Mouse (Mus musculus) layer of hippocampus, postnatal 14 days (tissue): ENCODE measurements around the gene Ube2e1. TPM values are rescaled to one million over a fixed set of nuclear protein-coding genes. Genes with fewer than 3 reads are reported as not detected.
"Not testable (repeated sequence)": the region's sequence is repeated elsewhere in the genome, so short reads cannot be mapped to it uniquely, and the experiment has no call there.

Source experiments
- DNase-seq, 2 experiments: peaks; one replicate each; pipeline ENCODE4 v3.0.0; 2021 to 2022; ENCODE audit warnings: low spot score in 2 of 2, mixed read lengths in 1 of 2
- total RNA-seq, 2 experiments: library from RNA; stranded (reverse); gene quantifications; 2 replicates each; pipeline ENCODE4 v1.2.3; 2021

Ube2e1 gene
- total RNA-seq, 2 experiments from 2014 or later: 114 to 116 TPM

- peak in 1 of 2 experiments; percentile 22 for DNase-seq
Measured at GRCm38 (mm10) chr14:18326968-18327672, 4.5 kb downstream of the Ube2e1 start.

GRCm38 (mm10) chr14:18317457-18318411 is 13.9 kb downstream of the Ube2e1 start:
- no peak for DNase-seq

GRCm38 (mm10) chr14:18304165-18304564 is 27.5 kb downstream of the Ube2e1 start:
- DNase-seq: no peak

GRCm38 (mm10) chr14:18303262-18303661 is 28.4 kb downstream of the Ube2e1 start:
- peak; percentile 61 to 75 for DNase-seq

- DNase-seq: no peak
Measured at GRCm38 (mm10) chr14:18302750-18303149, 28.9 kb downstream of the Ube2e1 start.

- no peak for DNase-seq
Measured at GRCm38 (mm10) chr14:18301591-18301990, 30.1 kb downstream of the Ube2e1 start.

GRCm38 (mm10) chr14:18300676-18301075 is 31.0 kb downstream of the Ube2e1 start:
- DNase-seq: no peak

GRCm38 (mm10) chr14:18298874-18299273 is 32.8 kb downstream of the Ube2e1 start:
- no peak for DNase-seq

- DNase-seq: no peak
Measured at GRCm38 (mm10) chr14:18297441-18297840, 34.2 kb downstream of the Ube2e1 start.

- no peak for DNase-seq
Measured at GRCm38 (mm10) chr14:18292578-18292977, 39.1 kb downstream of the Ube2e1 start.

- no peak for DNase-seq
Measured at GRCm38 (mm10) chr14:18292111-18292510, 39.5 kb downstream of the Ube2e1 start.

GRCm38 (mm10) chr14:18287391-18287790 is 44.3 kb downstream of the Ube2e1 start:
- no peak for DNase-seq

- no peak for DNase-seq
Measured at GRCm38 (mm10) chr14:18286441-18286840, 45.2 kb downstream of the Ube2e1 start.

- no peak for DNase-seq
Measured at GRCm38 (mm10) chr14:18285476-18285875, 46.2 kb downstream of the Ube2e1 start.

- peak in 1 of 2 experiments; percentile 44 for DNase-seq
Measured at GRCm38 (mm10) chr14:18284581-18284980, 47.1 kb downstream of the Ube2e1 start.

GRCm38 (mm10) chr14:18280375-18280774 is 51.3 kb downstream of the Ube2e1 start:
- no peak for DNase-seq

GRCm38 (mm10) chr14:18274526-18274925 is 57.1 kb downstream of the Ube2e1 start:
- no peak for DNase-seq

- no peak for DNase-seq
Measured at GRCm38 (mm10) chr14:18271666-18272065, 60.0 kb downstream of the Ube2e1 start.

GRCm38 (mm10) chr14:18270529-18271441 is 60.9 kb downstream of the Ube2e1 start, which contains the start of the genes Nkiras1 and Rpl15:
Gene Nkiras1, plus strand, starts transcription at chr14:18271136.
Gene Rpl15, minus strand, starts transcription at chr14:18271391.
- peak; percentile 96 to 99 for DNase-seq

GRCm38 (mm10) chr14:18269947-18270528 is 61.6 kb downstream of the Ube2e1 start:
- DNase-seq: not testable (repeated sequence)
